Mouse (Mus musculus): ENCODE results near the gene Lgals3. TPM values are rescaled to one million over a fixed set of nuclear protein-coding genes. Genes with fewer than 3 reads are reported as not detected.

The Lgals3 gene
- polyA plus RNA-seq, 1 experiment from 2014 or later, result 236 TPM

GRCm38 (mm10) chr14:47370790-47371189 lies 3.2 kb downstream of the Lgals3 start:
- no peak for ATAC-seq (ENCODE audit: insufficient number of reproducible peaks, low FRiP score, low TSS enrichment, low read depth)
- Histone ChIP-seq H3K9me3 (replicated peaks) (no peaks in the 10 kb centered on the region), H3K4me3 (replicated peaks) (no peak overlapping the region), H3K4me2 (replicated peaks) (no peak overlapping the region), H3K9ac (no peak overlapping the region), H3K27me3 (peaks cover 24% of the 10 kb centered on the region), H3K4me1 (peaks cover 42% of the 10 kb centered on the region), H3K27ac (replicated peaks) (no peak overlapping the region), H3K36me3 (no peaks in the 10 kb centered on the region)
- 50% methylated on average over 3 of the region's 3 CpGs for WGBS

- Histone ChIP-seq H3K36me3 (no peaks in the 10 kb centered on the region), H3K9me3 (replicated peaks) (no peaks in the 10 kb centered on the region), H3K9ac (no peak overlapping the region), H3K27me3 (peaks cover 24% of the 10 kb centered on the region), H3K4me3 (replicated peaks) (no peak overlapping the region), H3K27ac (replicated peaks) (no peak overlapping the region), H3K4me1 (peaks cover 34% of the 10 kb centered on the region), H3K4me2 (replicated peaks) (no peak overlapping the region)
- WGBS, result 55% methylated on average over 6 of the region's 6 CpGs
- no peak for ATAC-seq (ENCODE audit: insufficient number of reproducible peaks, low FRiP score, low TSS enrichment, low read depth)
These were observed 4.1 kb downstream of the Lgals3 start for GRCm38 (mm10) chr14:47371689-47372088.

- Histone ChIP-seq H3K4me3 (replicated peaks) (peak overlapping the region; percentile 38), H3K27ac (replicated peaks) (no peak overlapping the region), H3K4me2 (replicated peaks) (peak overlapping the region; percentile 56), H3K36me3 (no peaks in the 10 kb centered on the region), H3K4me1 (peaks cover 36% of the 10 kb centered on the region), H3K9me3 (replicated peaks) (no peaks in the 10 kb centered on the region), H3K9ac (no peak overlapping the region), H3K27me3 (peaks cover 24% of the 10 kb centered on the region)
- peak; percentile 69; the same call in 1 of the 2 replicates for ATAC-seq (ENCODE audit: insufficient number of reproducible peaks, low FRiP score, low TSS enrichment, low read depth)
- 12% methylated on average over 49 of the region's 49 CpGs for WGBS
These were observed 6.5 kb downstream of the Lgals3 start for GRCm38 (mm10) chr14:47373728-47374678.

DNA sequence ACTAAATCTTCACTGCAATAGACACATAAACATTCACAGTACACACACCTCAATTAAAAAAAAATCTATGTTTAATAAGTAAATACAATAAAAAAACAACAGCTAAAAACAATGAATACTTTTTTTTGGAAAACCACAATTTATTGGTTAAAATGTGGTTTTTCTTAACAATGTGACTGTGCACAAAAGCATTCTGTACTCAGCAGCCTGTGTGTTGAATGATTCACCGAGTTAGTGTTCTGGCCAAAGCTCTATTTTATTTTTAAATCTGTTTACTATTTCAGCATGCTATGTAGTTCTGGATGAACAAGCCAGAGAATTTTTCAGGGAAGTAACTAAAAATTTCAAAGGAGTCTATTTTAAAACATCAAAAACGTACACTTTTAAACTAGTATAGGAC lies 9.0 kb downstream of the Lgals3 start:
- H3K9me3 ChIP-seq (replicated peaks), result no peaks in the 10 kb centered on the region
- ATAC-seq (ENCODE audit: insufficient number of reproducible peaks, low FRiP score, low TSS enrichment, low read depth), result no peak
- 52% methylated on average over 2 of the region's 2 CpGs for WGBS

DNA sequence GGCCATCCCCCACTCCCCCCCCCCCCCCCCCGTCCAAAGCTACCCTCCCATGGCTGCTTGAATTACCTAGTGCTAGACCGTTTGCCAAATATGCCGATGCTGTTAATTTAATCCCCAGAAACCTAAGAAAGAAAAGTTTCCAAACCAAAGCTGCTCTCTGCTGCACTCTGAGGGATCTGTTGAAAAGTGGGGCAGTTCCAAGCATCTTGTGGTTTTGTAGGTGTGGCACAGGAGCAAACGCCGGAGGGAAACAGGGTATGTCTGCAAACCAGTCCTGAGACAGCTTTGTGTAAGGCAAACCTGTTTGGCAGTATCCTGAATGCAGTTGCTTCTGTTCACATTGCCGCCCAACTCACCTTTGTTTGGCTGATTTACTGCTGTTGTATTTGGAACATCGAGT lies 10.8 kb downstream of the Lgals3 start:
- 0 out of 2 replicates have a peak, but pooled peaks have one; percentile 30 for ATAC-seq (ENCODE audit: insufficient number of reproducible peaks, low FRiP score, low TSS enrichment, low read depth)
- WGBS, result 40% methylated on average over 7 of the region's 7 CpGs
- H3K4me2 ChIP-seq (replicated peaks), result no peak overlapping the region

More for the DNA sequence above, 9.0 kb downstream of the Lgals3 start:
- Histone ChIP-seq H3K27me3 (peaks cover 24% of the 10 kb centered on the region), H3K36me3 (peaks cover 2% of the 10 kb centered on the region; the same call in 1 of the 2 replicates), H3K4me2 (replicated peaks) (no peak overlapping the region), H3K27ac (replicated peaks) (0 out of 2 replicates have a peak overlapping the region, but pooled peaks have one; percentile 58), H3K9ac (no peak overlapping the region), H3K4me3 (replicated peaks) (no peak overlapping the region), H3K4me1 (peaks cover 34% of the 10 kb centered on the region)

GRCm38 (mm10) chr14:47383911-47384310 lies 16.4 kb downstream of the Lgals3 start:
- Histone ChIP-seq H3K36me3 (peaks cover 33% of the 10 kb centered on the region), H3K4me1 (0 out of 2 replicates have a peak, but pooled peaks cover 2% of the 10 kb centered on the region), H3K9ac (no peak overlapping the region), H3K9me3 (replicated peaks) (no peaks in the 10 kb centered on the region), H3K27me3 (no peaks in the 10 kb centered on the region), H3K4me2 (replicated peaks) (no peak overlapping the region), H3K4me3 (replicated peaks) (no peak overlapping the region), H3K27ac (replicated peaks) (peak overlapping the region; percentile 55)
- ATAC-seq (ENCODE audit: insufficient number of reproducible peaks, low FRiP score, low TSS enrichment, low read depth), result no peak
- WGBS, result 89% methylated on average over 7 of the region's 7 CpGs

More for the DNA sequence above, 10.8 kb downstream of the Lgals3 start:
- Histone ChIP-seq H3K4me1 (peaks cover 30% of the 10 kb centered on the region), H3K9ac (no peak overlapping the region), H3K27ac (replicated peaks) (peak overlapping the region; percentile 72), H3K36me3 (peaks cover 7% of the 10 kb centered on the region; the same call in 1 of the 2 replicates), H3K9me3 (replicated peaks) (no peaks in the 10 kb centered on the region), H3K4me3 (replicated peaks) (no peak overlapping the region), H3K27me3 (peaks cover 14% of the 10 kb centered on the region)

- WGBS, result 72% methylated on average over 10 of the region's 10 CpGs
- ATAC-seq (ENCODE audit: insufficient number of reproducible peaks, low FRiP score, low TSS enrichment, low read depth), result no peak
- Histone ChIP-seq H3K27ac (replicated peaks) (no peak overlapping the region), H3K4me3 (replicated peaks) (no peak overlapping the region), H3K4me1 (no peaks in the 10 kb centered on the region), H3K9ac (no peak overlapping the region), H3K27me3 (no peaks in the 10 kb centered on the region), H3K9me3 (replicated peaks) (no peaks in the 10 kb centered on the region), H3K4me2 (replicated peaks) (no peak overlapping the region), H3K36me3 (peaks cover 38% of the 10 kb centered on the region)
These were observed 17.1 kb downstream of the Lgals3 start for GRCm38 (mm10) chr14:47384653-47385052.

- Histone ChIP-seq H3K4me3 (replicated peaks) (no peak overlapping the region), H3K4me2 (replicated peaks) (no peak overlapping the region), H3K27ac (replicated peaks) (no peak overlapping the region), H3K9me3 (replicated peaks) (no peaks in the 10 kb centered on the region), H3K4me1 (no peaks in the 10 kb centered on the region), H3K36me3 (peaks cover 49% of the 10 kb centered on the region), H3K9ac (no peak overlapping the region), H3K27me3 (no peaks in the 10 kb centered on the region)
- ATAC-seq (ENCODE audit: insufficient number of reproducible peaks, low FRiP score, low TSS enrichment, low read depth), result no peak
- WGBS, result 80% methylated on average over 11 of the region's 11 CpGs
These were observed 18.6 kb downstream of the Lgals3 start for GRCm38 (mm10) chr14:47386125-47386524.

DNA sequence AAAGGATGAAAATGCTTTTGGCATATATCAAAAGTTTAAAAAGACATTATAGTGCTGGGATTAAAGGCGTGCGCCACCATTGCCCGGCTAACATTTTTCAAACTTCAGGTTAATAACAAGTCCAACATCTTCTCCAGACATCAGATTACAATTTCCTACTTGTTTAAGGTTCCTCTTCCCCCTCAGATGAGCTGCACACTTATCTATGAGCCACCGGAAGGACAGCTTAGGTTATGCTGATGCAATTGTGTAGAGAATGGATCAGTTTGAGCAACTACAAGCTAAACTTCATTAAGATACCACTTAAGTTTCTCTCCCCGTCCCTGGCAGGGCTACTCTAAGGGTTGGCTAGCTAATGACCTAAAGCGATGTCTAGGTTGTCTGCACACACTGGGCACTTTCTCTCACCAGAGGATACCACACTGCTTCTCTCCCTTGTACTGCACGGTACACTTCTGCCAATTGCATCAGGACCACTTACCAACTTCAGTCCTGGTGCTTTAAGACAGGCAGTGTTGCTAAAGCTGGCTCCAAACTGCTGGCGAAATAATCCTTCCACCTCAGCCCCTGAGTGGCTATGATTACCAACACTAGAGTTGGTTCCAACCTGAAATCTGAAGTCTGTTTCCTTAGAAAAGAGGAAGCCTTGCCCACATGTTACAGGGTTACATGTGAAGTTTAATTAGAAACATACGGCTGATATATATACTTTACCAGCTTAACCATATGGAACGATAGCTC lies 26.0 kb downstream of the Lgals3 start:
- 80% methylated on average over 10 of the region's 10 CpGs for WGBS

GRCm38 (mm10) chr14:47395007-47395406 lies 27.5 kb downstream of the Lgals3 start:
- no peak for ATAC-seq (ENCODE audit: insufficient number of reproducible peaks, low FRiP score, low TSS enrichment, low read depth)
- Histone ChIP-seq H3K27ac (replicated peaks) (no peak overlapping the region), H3K4me1 (no peaks in the 10 kb centered on the region; the same call in 1 of the 2 replicates), H3K9me3 (replicated peaks) (no peaks in the 10 kb centered on the region), H3K4me3 (replicated peaks) (no peak overlapping the region), H3K9ac (no peak overlapping the region), H3K4me2 (replicated peaks) (no peak overlapping the region), H3K27me3 (no peaks in the 10 kb centered on the region), H3K36me3 (peaks cover 70% of the 10 kb centered on the region)
- 93% methylated on average over 6 of the region's 6 CpGs for WGBS

More for the DNA sequence above, 26.0 kb downstream of the Lgals3 start:
- H3K4me3 ChIP-seq (replicated peaks), result no peak overlapping the region
- no peak overlapping the region for H3K4me2 ChIP-seq (replicated peaks)
- no peak overlapping the region for H3K27ac ChIP-seq (replicated peaks)
- H3K9ac ChIP-seq, result no peak overlapping the region
- ATAC-seq (ENCODE audit: insufficient number of reproducible peaks, low FRiP score, low TSS enrichment, low read depth), result no peak
- no peaks in the 10 kb centered on the region for H3K9me3 ChIP-seq (replicated peaks)
- peaks cover 70% of the 10 kb centered on the region for H3K36me3 ChIP-seq
- H3K4me1 ChIP-seq, result no peaks in the 10 kb centered on the region; the same call in 1 of the 2 replicates
- no peaks in the 10 kb centered on the region for H3K27me3 ChIP-seq

DNA sequence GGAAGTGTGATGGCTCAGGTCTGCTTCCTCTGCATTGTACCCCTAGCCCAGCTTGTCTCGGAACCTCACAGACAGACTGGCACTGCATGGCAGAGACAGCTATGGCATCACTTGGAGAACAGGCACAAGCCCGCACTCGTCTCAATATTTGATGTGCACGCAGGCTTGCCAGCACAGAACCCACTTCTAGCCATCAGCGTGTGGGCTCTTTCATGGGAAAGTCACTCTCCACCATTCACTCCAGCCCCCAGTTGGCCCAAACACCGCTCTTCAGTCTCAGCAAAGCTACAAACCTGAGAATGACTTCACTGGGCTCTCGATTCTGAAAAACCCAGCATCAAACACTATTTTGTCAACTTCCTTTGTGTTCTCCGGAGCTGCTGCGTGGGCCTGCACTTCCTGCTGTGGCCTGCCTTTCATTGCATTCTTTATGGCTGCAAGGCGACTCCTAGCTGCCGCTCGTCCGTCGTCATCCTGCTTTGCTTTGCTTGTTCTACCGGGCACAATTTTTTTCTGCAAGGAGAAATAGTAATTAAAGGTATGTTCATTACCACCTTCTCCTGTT lies 28.0 kb downstream of the Lgals3 start:
- no peaks in the 10 kb centered on the region for H3K27me3 ChIP-seq
- 0 out of 2 replicates have a peak overlapping the region, but pooled peaks have one; percentile 7 for H3K27ac ChIP-seq (replicated peaks)
- peaks cover 69% of the 10 kb centered on the region for H3K36me3 ChIP-seq
- no peak overlapping the region for H3K4me2 ChIP-seq (replicated peaks)
- no peak overlapping the region for H3K4me3 ChIP-seq (replicated peaks)
- H3K9me3 ChIP-seq (replicated peaks), result no peaks in the 10 kb centered on the region
- H3K9ac ChIP-seq, result no peak overlapping the region
- no peaks in the 10 kb centered on the region; the same call in 1 of the 2 replicates for H3K4me1 ChIP-seq
- no peak for ATAC-seq (ENCODE audit: insufficient number of reproducible peaks, low FRiP score, low TSS enrichment, low read depth)
- WGBS, result 79% methylated on average over 15 of the region's 15 CpGs
